Mouse (Mus musculus): ENCODE measurements around the gene Gm49396.

GRCm38 (mm10) chr7:30524487-30524886 is 38.7 kb upstream of the Gm49396 start:
- no peak for TF ChIP-seq POLR2A (IDR thresholded peaks at IDR 0.05; ENCODE audit: borderline replicate concordance, extremely low read depth, insufficient read depth, insufficient read length, poor library complexity, severe bottlenecking)
- TF ChIP-seq CTCF (IDR thresholded peaks at IDR 0.05; ENCODE audit: borderline replicate concordance, extremely low read depth, insufficient read depth, insufficient read length) = no peak

All from brain, embryonic 14.5 days (tissue).